Mouse (Mus musculus): ENCODE measurements around the gene Scyl1. TPM values are rescaled to one million over a fixed set of nuclear protein-coding genes. Genes with fewer than 3 reads are reported as not detected.
"Not testable (repeated sequence)": the region's sequence is repeated elsewhere in the genome, so short reads cannot be mapped to it uniquely, and the experiment has no call there.

Gene Scyl1
- polyA plus RNA-seq, 1 experiment from 2014 or later = 83.2 TPM

DNA sequence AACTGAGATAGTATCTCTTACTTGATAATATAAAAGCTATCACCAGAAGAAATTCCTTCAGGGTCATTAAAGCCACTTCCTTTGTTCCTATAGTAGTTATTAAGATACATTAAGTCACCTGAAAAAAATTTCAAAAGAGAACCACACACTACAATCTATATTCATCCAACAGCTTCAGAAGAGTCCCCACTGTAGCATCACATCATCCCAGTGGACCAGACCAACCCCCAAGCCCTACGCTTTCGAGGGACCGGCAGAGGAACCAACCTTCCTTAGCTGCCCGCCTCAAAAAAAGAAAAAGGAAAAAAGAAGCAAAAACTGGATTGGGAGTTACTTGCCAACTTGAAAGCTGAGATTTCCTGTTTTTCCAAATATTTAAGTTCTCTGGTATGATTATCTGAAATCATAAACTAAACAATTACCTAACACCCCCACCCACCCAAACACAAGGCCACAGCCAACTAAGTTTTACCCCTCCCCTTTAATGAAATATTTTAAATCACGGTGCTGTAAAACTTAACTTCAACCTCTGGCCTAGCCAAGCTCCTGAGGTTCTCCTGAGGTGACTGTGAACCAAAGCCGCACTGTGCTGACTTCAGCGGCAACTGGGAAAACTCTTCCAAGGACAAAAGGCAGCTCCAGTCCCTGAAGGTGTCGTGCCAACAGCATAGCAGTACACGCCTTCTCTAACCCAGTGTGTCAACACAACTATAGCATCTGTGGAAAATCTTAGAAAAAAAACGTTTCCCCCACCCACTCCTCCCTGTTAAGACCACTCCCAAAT, 28.5 kb upstream of the Scyl1 start:
- Histone ChIP-seq H3K9ac (ENCODE audit: low read length) (peak overlapping the region; percentile 94), H3K27ac (ENCODE audit: low read length) (peak overlapping the region; percentile 89), H3K9me3 (ENCODE audit: control insufficient read depth, low read length) (no peaks in the 10 kb centered on the region), H3K27me3 (ENCODE audit: control insufficient read depth, insufficient read depth, low read depth, low read length) (no peaks in the 10 kb centered on the region), H3K4me1 (replicated peaks; ENCODE audit: control insufficient read depth, insufficient read depth, low read length) (peaks cover 28% of the 10 kb centered on the region), H3K4me2 (ENCODE audit: low read depth, low read length) (peak overlapping the region; percentile 60), H3K4me3 (ENCODE audit: low read length) (peak overlapping the region; percentile 74), H3K36me3 (ENCODE audit: control insufficient read depth, insufficient read depth, low read length) (peaks cover 35% of the 10 kb centered on the region)
- no peak for ATAC-seq (ENCODE audit: low read depth)
- WGBS = 0% methylated on average over 10 of the region's 10 CpGs

DNA sequence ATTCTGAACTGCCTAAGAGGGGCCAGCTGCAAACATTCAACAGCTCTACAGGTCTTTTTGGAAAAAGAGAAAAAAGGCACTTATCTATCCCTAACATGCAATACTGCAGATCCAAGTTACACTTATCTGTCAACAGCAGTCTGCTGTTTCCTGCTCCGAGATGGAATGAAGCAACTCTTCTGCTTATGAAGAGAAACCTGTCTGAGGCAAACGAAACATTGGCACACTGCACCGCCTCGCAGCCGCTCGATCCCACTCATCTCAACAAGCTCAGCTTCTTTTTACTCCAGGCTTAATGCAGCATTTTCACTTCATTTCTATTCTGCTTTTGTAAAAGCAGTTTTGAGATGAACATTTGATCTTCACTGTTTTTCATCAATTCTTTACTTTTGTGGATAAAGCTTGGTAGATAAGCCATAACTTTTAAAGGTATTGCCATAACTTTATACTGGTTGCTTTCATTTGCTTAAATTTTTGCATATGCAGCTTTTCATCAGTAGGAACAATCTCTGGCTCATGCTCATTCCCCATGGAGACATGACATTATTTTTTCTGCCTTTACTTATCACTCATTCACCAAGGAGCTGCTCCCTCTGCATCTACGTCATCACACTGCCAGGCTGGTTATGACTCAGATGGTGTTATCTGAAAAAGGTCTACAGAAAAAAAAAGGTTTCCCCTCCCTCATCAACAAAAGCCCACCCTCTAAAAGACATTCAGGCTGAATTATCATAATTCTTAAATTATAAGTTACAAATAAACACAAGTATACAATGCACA, 27.7 kb upstream of the Scyl1 start:
- Histone ChIP-seq H3K9ac (ENCODE audit: low read length) (peak overlapping the region; percentile 69), H3K27ac (ENCODE audit: low read length) (peak overlapping the region; percentile 10; the same call in 1 of the 2 replicates), H3K27me3 (ENCODE audit: control insufficient read depth, insufficient read depth, low read depth, low read length) (no peaks in the 10 kb centered on the region), H3K9me3 (ENCODE audit: control insufficient read depth, low read length) (no peaks in the 10 kb centered on the region), H3K4me1 (replicated peaks; ENCODE audit: control insufficient read depth, insufficient read depth, low read length) (peaks cover 20% of the 10 kb centered on the region), H3K36me3 (ENCODE audit: control insufficient read depth, insufficient read depth, low read length) (peaks cover 35% of the 10 kb centered on the region), H3K4me2 (ENCODE audit: low read depth, low read length) (peak overlapping the region; percentile 83), H3K4me3 (ENCODE audit: low read length) (peak overlapping the region; percentile 54)
- under 1% methylated on average over 7 of the region's 7 CpGs for WGBS
- no peak for ATAC-seq (ENCODE audit: low read depth)

DNA sequence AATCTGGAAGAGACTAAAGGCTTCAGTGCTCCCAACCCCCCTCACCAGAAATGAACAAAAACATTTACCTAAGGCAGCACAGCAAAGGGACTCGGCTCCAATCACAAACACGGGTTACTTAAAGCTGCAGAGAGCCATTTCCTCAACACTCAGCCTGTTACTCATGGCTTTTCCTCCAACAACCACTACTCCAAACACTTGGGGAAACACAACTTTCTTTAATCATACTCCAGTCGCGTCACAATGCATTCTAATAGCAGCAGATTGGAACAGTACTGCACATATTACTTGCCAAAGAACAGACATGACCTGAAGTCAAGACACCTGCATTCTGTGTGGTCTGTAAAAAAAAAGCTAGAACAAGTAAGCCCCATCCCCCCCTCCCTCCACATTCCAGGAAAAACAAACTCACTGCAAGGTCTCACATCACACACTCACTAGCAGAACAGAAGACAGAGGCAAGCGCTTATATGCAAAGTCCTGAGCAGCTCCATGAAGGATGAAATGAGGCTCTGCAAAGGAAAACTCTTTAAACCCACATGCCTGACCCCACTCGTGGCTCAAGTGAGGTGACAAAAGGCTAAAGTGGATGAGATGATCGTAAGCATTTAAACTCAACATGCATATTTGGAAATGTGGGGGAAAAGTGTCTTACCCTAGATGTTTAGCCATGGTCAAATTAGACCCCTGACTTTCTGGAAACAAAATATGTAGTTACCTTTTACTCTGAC, 26.3 kb upstream of the Scyl1 start:
- Histone ChIP-seq H3K4me1 (replicated peaks; ENCODE audit: control insufficient read depth, insufficient read depth, low read length) (peaks cover 15% of the 10 kb centered on the region), H3K4me3 (ENCODE audit: low read length) (peak overlapping the region; percentile 54), H3K27me3 (ENCODE audit: control insufficient read depth, insufficient read depth, low read depth, low read length) (no peaks in the 10 kb centered on the region), H3K4me2 (ENCODE audit: low read depth, low read length) (peak overlapping the region; percentile 89), H3K36me3 (ENCODE audit: control insufficient read depth, insufficient read depth, low read length) (peaks cover 35% of the 10 kb centered on the region), H3K27ac (ENCODE audit: low read length) (peak overlapping the region; percentile 32), H3K9me3 (ENCODE audit: control insufficient read depth, low read length) (no peaks in the 10 kb centered on the region), H3K9ac (ENCODE audit: low read length) (peak overlapping the region; percentile 67)
- no peak for ATAC-seq (ENCODE audit: low read depth)
- 4% methylated on average over 7 of the region's 7 CpGs for WGBS

DNA sequence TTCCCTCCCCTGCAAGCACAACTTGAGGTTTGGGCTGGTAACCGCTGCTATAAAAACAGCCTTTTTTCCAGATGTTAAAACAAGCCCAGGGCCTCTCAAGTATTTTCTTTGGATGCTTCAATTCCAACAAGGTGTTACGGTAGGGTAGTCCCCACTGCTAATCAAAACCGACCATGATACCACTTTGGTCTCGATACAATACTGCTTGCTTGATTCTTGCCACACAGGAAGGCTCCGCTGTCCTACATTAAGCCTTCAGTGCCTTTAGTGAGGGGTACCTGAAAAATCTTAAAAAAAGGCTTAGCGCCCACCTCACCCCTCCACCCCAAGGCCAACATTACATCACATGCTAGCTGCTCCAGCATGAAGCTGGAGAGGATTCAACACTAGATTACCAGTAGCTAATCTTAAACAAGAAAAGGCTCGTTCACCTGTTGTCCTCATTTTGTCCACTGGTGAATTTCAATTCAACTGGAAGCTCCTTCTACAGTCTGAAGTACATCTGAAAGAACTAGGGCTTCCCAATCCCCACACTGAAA, 25.4 kb upstream of the Scyl1 start:
- H3K9ac ChIP-seq (ENCODE audit: low read length) = peak overlapping the region; percentile 67
- peak overlapping the region; percentile 54 for H3K4me3 ChIP-seq (ENCODE audit: low read length)
- H3K36me3 ChIP-seq (ENCODE audit: control insufficient read depth, insufficient read depth, low read length) = peaks cover 35% of the 10 kb centered on the region
- H3K4me1 ChIP-seq (replicated peaks; ENCODE audit: control insufficient read depth, insufficient read depth, low read length) = peaks cover 15% of the 10 kb centered on the region
- H3K9me3 ChIP-seq (ENCODE audit: control insufficient read depth, low read length) = no peaks in the 10 kb centered on the region
- ATAC-seq (ENCODE audit: low read depth) = no peak
- no peaks in the 10 kb centered on the region for H3K27me3 ChIP-seq (ENCODE audit: control insufficient read depth, insufficient read depth, low read depth, low read length)
- peak overlapping the region; percentile 32; the same call in 1 of the 2 replicates for H3K27ac ChIP-seq (ENCODE audit: low read length)
- 51% methylated on average over 7 of the region's 7 CpGs for WGBS
- H3K4me2 ChIP-seq (ENCODE audit: low read depth, low read length) = peak overlapping the region; percentile 89

DNA sequence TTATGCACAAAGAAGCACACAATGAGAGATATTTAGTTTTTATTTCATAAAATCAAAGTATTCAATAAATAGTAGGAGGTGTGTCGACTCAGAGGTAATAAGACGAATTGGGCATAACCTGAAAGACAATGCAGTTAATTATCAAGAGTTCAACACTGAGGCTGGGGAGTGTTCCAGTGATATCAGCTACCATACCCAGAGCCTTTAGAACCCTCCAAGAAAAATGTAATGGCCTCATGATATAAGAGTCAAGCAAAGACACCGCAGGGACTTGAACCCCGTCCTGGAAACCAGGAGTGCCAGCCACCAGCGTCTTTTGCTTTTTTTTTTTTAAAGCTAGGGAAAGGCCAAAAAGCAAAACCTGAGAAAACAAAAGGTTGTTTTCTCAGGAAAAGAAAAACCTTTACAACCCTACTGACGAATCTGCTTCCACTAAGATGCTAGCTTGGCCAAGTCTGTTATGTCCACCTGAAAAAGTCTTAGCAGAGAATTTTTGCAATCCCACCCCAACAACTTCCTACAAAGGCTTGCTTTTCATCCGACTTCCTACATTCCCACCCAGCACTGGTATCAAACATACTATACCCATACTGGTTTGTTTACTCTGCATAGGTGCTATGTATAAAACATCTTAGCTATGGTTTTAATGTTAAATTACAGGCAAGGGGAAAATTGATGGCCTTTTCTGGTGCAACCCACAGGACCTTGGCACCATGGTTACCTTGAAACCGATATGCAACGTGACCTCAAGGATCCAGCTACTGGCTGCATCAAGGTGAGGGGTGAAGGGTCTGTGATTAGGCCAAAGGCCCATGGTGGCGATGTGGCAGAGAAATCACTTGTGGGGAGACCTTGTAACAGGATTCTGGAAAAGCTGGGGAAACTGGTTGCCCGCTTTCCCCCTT, 24.7 kb upstream of the Scyl1 start:
- ATAC-seq (ENCODE audit: low read depth) = no peak
- Histone ChIP-seq H3K36me3 (ENCODE audit: control insufficient read depth, insufficient read depth, low read length) (peaks cover 35% of the 10 kb centered on the region), H3K27me3 (ENCODE audit: control insufficient read depth, insufficient read depth, low read depth, low read length) (no peaks in the 10 kb centered on the region)

DNA sequence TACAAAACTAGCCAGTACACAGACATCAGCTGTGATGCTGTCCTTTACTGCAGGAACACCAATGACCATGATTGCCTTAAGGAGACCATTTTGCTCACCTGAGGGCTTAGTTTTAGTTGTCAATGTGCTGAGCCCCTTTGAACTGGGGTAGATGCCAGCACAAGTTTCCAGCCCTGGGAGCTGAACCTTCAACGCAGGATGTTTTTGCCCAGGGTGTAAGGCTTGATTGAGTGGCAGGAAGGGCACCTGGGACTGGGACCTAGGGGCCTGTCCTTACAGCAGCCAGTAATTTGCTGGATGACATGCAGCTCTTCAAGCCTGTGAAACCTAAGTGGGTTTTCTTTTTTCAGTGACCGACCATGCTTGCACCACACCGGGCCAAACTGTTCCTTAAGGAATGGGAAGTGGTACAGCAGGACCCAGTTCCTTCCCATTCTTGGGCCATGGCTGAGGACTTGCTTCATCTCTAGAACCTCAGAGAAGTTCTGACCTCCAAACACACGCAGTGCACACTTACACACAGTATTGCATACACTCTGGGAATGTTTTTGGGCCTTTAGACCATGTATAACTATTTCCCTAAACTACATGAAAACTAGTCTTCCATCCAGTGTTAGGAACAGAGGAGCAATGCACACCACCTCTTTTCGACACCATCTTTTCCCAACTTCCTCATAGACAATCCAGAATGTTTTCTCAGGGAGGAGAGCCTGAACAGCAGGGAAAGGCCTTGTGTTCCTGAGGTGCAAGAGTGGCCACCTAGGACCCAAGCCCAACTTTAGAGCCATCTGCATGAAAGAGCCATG, 23.8 kb upstream of the Scyl1 start:
- Histone ChIP-seq H3K27ac (ENCODE audit: low read length) (peak overlapping the region; percentile 2), H3K27me3 (ENCODE audit: control insufficient read depth, insufficient read depth, low read depth, low read length) (no peaks in the 10 kb centered on the region), H3K4me1 (replicated peaks; ENCODE audit: control insufficient read depth, insufficient read depth, low read length) (peaks cover 15% of the 10 kb centered on the region), H3K4me3 (ENCODE audit: low read length) (no peak overlapping the region), H3K36me3 (ENCODE audit: control insufficient read depth, insufficient read depth, low read length) (peaks cover 32% of the 10 kb centered on the region), H3K9me3 (ENCODE audit: control insufficient read depth, low read length) (no peaks in the 10 kb centered on the region), H3K9ac (ENCODE audit: low read length) (no peak overlapping the region), H3K4me2 (ENCODE audit: low read depth, low read length) (no peak overlapping the region)
- ATAC-seq (ENCODE audit: low read depth) = 0 out of 2 replicates have a peak, but pooled peaks have one; percentile 18
- WGBS = 26% methylated on average over 5 of the region's 5 CpGs

More for the DNA sequence above, 24.7 kb upstream of the Scyl1 start:
- Histone ChIP-seq H3K4me2 (ENCODE audit: low read depth, low read length) (peak overlapping the region; percentile 89), H3K9me3 (ENCODE audit: control insufficient read depth, low read length) (no peaks in the 10 kb centered on the region), H3K27ac (ENCODE audit: low read length) (no peak overlapping the region; the same call in 1 of the 2 replicates), H3K4me1 (replicated peaks; ENCODE audit: control insufficient read depth, insufficient read depth, low read length) (peaks cover 15% of the 10 kb centered on the region), H3K4me3 (ENCODE audit: low read length) (peak overlapping the region; percentile 54), H3K9ac (ENCODE audit: low read length) (peak overlapping the region; percentile 67)
- WGBS = 52% methylated on average over 11 of the region's 11 CpGs

DNA sequence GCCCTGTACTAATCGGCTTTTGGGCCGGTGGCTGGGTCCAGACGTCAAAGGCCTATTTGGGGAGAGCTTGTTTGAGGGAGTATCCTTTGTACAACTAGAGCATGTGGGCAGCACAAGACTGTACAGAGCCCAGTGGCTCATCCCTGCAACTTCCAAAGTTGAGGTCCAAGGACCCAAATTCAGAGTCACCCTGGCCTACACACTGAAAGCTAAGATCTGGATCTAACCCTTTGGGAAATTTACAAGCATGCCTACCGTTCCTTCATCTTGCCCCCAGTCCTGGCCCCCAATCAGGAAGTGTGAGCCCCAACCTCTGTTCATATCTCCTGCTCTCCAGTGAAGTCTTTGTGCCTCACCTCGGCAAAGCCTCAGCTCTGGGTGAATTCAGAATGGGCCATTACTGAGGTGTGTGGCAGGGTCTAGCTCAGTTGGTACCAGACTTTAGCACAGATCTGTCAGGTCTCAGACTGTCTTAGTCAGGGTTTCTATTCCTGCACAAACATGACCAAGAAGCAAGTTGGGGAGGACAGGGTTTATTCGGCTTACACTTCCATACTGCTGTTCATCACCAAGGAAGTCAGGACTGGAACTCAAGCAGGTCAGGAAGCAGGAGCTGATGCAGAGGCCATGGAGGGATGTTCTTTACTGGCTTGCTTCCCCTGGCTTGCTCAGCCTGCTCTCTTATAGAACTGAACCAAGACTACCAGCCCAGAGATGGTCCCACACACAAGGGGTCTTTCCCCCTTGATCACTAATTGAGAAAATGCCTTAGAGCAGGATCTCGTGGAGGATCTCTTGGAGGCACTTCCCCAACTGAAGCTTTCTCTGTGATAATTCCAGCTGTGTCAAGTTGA, 22.9 kb upstream of the Scyl1 start:
- not testable (repeated sequence) for H3K9ac ChIP-seq (ENCODE audit: low read length); H3K4me3 ChIP-seq (ENCODE audit: low read length); H3K4me2 ChIP-seq (ENCODE audit: low read depth, low read length); H3K9me3 ChIP-seq (ENCODE audit: control insufficient read depth, low read length); H3K27me3 ChIP-seq (ENCODE audit: control insufficient read depth, insufficient read depth, low read depth, low read length)
- ATAC-seq (ENCODE audit: low read depth) = peak; percentile 26
- 18% methylated on average over 7 of the region's 7 CpGs for WGBS
- peaks cover 15% of the 10 kb centered on the region for H3K4me1 ChIP-seq (replicated peaks; ENCODE audit: control insufficient read depth, insufficient read depth, low read length)
- H3K36me3 ChIP-seq (ENCODE audit: control insufficient read depth, insufficient read depth, low read length) = peaks cover 32% of the 10 kb centered on the region
- H3K27ac ChIP-seq (ENCODE audit: low read length) = peak overlapping the region; percentile 67
